Comparison of ENCODE assay signal across 16 mouse cellular contexts in the genomic region with DNA sequence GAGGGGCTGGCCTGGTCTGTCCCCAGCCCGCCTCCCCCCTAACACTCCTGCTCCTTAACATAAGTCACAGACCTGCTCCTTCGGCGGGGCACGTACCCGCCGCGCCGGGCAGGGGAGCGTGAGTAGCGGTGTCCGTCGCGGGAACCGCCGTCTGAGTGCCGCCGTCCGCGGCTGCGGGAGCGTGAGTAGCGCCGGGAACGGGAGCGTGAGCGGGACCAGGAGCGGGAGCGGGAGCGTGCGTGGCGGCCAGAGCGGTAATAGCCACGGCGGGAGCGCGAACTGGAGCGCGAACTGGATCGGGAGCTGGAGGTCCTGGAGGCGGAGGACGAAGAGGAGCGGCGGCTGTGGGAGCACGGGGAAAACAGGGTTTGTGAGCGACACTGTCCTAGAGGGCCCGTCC.
"Had no signal": no experiment of that assay in that cellular context is flagged by ENCODE, and none has a peak within 500 bp of the region (broad histone marks: within the 10 kb centered on the region; RNA-seq: fewer than 3 reads in every experiment).

No protein-coding gene starts in this region.

- H3K9ac ChIP-seq: liver, embryonic 15.5 days; midbrain, embryonic 15.5 days; neural tube, embryonic 13.5 days; stomach, embryonic 15.5 days had no signal

- H3K9me3 ChIP-seq: liver, embryonic 15.5 days; midbrain, embryonic 15.5 days; neural tube, embryonic 13.5 days; stomach, embryonic 15.5 days had no signal

- ATAC-seq: lung, postnatal 0 days; midbrain, embryonic 15.5 days had no signal

- DNase-seq: kidney, postnatal 25 days; layer of hippocampus, adult 9-11 months; layer of hippocampus, postnatal 36 days; lung, adult 2 months; lung, postnatal 36 days; retina, postnatal 1 day; right cerebral cortex, postnatal 4 days; spleen, adult 18-20 months; thymus, postnatal 4 days had no signal

- H3K27me3 ChIP-seq: liver, embryonic 15.5 days; midbrain, embryonic 15.5 days; neural tube, embryonic 13.5 days; stomach, embryonic 15.5 days had no signal

- H3K4me2 ChIP-seq: liver, embryonic 11.5 days; liver, embryonic 15.5 days; midbrain, embryonic 11.5 days; midbrain, embryonic 15.5 days; neural tube, embryonic 13.5 days; stomach, embryonic 15.5 days had no signal

- H3K4me1 ChIP-seq: midbrain, embryonic 15.5 days; neural tube, embryonic 13.5 days; stomach, embryonic 15.5 days had no signal

- H3K4me3 ChIP-seq: liver, embryonic 15.5 days; midbrain, embryonic 15.5 days; neural tube, embryonic 13.5 days; stomach, embryonic 15.5 days had no signal

- H3K27ac ChIP-seq: liver, embryonic 15.5 days; midbrain, embryonic 15.5 days; neural tube, embryonic 13.5 days; stomach, embryonic 15.5 days had no signal
